Mouse (Mus musculus): ENCODE results near the gene Jmjd8.
"Not testable (repeated sequence)": the region's sequence is repeated elsewhere in the genome, so short reads cannot be mapped to it uniquely, and the experiment has no call there.

Gene Jmjd8

GRCm38 (mm10) chr17:25844396-25844901 is 15.8 kb downstream of the Jmjd8 start, which contains the start of gene Rhot2:
Rhot2 (minus strand) TSS chr17:25844851.
- ATAC-seq (ENCODE audit: insufficient number of reproducible peaks, low FRiP score, low TSS enrichment), result peak; percentile 87

DNA sequence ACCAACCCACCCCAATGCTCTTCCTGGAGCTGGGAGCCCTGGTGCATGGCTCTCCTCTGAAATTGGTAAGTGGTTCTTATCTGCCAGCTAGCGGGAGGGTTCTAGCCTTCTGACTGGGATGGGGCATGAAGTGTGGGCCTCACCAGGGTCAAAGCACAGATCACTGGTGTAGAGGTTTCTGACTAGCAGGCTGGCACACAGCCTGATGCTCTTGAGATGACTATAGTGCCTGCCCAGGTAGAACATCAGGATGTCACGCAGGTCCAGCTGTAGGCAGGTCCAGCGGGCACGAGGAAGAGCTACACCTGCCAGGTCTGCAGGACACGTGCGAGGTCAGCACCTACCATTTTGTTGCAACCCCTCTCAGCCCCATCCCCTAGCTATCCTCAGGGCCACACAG is 31.6 kb downstream of the Jmjd8 start:
- no peak for ATAC-seq (ENCODE audit: insufficient number of reproducible peaks, low FRiP score, low TSS enrichment)

GRCm38 (mm10) chr17:25860832-25861703 is 32.4 kb downstream of the Jmjd8 start, which contains the start of gene Wdr90:
Wdr90 (minus strand) TSS chr17:25861501.
- ATAC-seq (ENCODE audit: insufficient number of reproducible peaks, low FRiP score, low TSS enrichment), result peak; percentile 88

GRCm38 (mm10) chr17:25861704-25862612 is 33.3 kb downstream of the Jmjd8 start:
- 0 out of 2 replicates have a peak, but pooled peaks have one; percentile 12 for ATAC-seq (ENCODE audit: insufficient number of reproducible peaks, low FRiP score, low TSS enrichment)

DNA sequence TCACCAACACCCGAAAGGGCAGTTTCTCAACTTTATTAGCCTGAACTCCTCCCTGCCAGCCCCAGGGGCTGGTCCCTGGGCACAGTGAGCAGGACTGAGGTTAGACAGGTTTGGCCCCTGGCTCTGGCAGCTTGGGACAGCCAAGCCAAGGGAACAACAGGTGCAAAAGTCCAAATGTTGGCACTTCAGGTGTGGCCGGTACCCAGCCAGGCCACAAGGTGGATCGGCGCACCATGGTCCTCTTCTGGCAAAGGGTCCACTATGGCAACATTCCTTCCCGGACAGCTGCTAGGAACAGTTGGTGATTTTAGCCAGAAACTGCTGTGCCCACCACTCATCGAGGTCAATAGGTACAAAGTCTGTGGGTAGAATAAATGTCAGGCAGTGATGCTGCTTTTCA is 35.0 kb downstream of the Jmjd8 start:
- no peak for ATAC-seq (ENCODE audit: insufficient number of reproducible peaks, low FRiP score, low TSS enrichment)

GRCm38 (mm10) chr17:25864311-25864710 is 35.6 kb downstream of the Jmjd8 start:
- ATAC-seq (ENCODE audit: insufficient number of reproducible peaks, low FRiP score, low TSS enrichment), result no peak

GRCm38 (mm10) chr17:25865288-25865687 is 36.6 kb downstream of the Jmjd8 start:
- no peak for ATAC-seq (ENCODE audit: insufficient number of reproducible peaks, low FRiP score, low TSS enrichment)

DNA sequence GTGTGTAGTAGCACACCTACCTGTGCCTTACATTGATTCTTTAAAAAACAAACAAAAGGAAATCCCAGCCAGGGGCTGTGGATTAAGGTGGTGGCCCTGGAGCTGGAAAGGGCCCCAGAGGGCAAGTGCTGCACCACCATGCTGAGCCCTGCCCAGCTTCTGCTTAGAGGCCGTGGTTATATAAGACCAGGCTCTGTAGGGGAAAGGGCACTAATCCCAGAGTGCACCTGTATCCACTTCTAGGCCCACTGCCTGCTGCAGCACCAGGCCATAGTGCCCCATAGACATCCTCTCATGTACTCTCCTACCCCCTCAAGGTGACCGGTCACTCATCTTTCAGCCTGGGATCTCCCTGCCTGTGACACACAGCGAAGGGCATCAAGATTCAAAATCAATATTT is 37.5 kb downstream of the Jmjd8 start:
- no peak for ATAC-seq (ENCODE audit: insufficient number of reproducible peaks, low FRiP score, low TSS enrichment)

DNA sequence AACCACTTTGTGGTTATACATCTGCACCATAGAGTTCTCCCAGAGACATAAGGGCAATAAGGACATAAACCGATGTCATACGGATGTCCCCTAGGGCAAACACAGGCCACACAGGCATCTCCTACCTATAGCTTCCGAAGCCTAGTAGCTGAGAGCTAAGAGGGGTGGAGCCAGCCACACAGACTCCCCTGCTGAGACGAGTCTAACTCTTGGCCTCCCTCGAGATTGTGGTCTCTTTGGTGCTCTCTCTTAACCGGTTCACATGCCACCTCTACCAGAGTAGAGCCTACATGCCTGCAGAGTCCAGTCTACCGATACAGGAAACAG is 38.8 kb downstream of the Jmjd8 start:
- no peak for ATAC-seq (ENCODE audit: insufficient number of reproducible peaks, low FRiP score, low TSS enrichment)

DNA sequence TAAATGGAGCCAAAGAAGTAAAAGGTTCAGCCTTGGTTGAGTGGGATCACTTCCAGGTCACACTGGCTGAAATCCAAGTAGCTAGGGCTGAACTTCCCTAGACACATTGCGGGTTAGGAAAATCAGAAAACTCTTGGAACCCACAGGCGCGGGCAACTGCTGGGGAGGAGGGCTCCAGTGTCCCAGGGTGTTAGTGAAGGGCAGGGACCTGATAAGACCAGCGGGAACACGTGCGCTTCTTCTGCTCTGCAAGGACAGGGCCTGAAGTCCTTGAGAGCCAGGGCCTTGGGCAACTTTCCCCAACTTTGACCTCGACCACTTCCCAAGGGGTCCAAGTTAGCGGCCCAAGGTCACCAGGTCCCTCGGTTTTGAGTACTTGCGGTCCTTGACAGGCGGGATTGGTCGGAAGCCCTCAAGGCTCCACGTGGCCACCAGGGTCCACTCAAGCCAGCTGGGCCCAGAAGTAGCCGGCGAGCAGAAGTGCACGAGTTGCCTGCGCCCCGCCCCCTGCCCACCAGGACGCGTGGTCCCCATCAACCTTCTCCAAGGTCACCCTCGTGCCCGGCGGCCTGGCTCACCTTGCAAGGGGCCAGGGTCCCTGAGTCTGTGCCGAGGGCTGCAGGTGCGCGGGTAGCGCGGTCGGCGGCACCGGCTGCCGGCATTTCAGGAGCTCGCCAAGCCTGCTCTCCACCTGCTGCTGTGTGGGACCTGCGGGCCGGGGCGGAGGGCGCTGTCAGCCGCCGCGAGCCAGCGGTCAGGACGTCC is 39.4 kb downstream of the Jmjd8 start:
- ATAC-seq (ENCODE audit: insufficient number of reproducible peaks, low FRiP score, low TSS enrichment), result peak; percentile 26; the same call in 1 of the 2 replicates

GRCm38 (mm10) chr17:25868601-25869191 is 40.0 kb downstream of the Jmjd8 start, which contains the start of gene Mcrip2:
Mcrip2 (minus strand) TSS chr17:25868764.
- ATAC-seq (ENCODE audit: insufficient number of reproducible peaks, low FRiP score, low TSS enrichment), result peak; percentile 69; the same call in 1 of the 2 replicates

GRCm38 (mm10) chr17:25869498-25869897 is 40.8 kb downstream of the Jmjd8 start:
- ATAC-seq (ENCODE audit: insufficient number of reproducible peaks, low FRiP score, low TSS enrichment), result no peak

GRCm38 (mm10) chr17:25869954-25870353 is 41.3 kb downstream of the Jmjd8 start:
- ATAC-seq (ENCODE audit: insufficient number of reproducible peaks, low FRiP score, low TSS enrichment), result no peak

- ATAC-seq (ENCODE audit: insufficient number of reproducible peaks, low FRiP score, low TSS enrichment), result not testable (repeated sequence)
Measured at GRCm38 (mm10) chr17:25871566-25871965, 42.9 kb downstream of the Jmjd8 start.

DNA sequence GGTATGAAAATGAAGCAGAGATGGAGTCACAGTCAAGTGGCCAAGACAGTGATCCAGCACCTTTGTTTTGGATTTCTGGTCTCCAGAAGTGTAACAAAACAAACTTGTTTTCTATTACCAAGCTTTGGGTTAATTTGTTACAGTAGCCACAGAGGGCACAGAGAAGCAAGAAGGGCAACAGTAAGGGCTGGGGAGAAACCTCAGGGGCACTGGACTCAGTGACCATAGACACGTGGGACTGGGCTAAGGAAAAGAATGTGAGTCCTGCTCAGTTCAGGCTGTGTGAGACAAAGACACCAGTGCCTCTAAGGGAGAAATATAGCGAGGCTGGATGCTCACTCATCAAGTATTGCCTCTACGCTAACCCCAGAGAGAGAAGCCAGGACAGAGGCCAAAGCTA is 44.0 kb downstream of the Jmjd8 start:
- no peak for ATAC-seq (ENCODE audit: insufficient number of reproducible peaks, low FRiP score, low TSS enrichment)

DNA sequence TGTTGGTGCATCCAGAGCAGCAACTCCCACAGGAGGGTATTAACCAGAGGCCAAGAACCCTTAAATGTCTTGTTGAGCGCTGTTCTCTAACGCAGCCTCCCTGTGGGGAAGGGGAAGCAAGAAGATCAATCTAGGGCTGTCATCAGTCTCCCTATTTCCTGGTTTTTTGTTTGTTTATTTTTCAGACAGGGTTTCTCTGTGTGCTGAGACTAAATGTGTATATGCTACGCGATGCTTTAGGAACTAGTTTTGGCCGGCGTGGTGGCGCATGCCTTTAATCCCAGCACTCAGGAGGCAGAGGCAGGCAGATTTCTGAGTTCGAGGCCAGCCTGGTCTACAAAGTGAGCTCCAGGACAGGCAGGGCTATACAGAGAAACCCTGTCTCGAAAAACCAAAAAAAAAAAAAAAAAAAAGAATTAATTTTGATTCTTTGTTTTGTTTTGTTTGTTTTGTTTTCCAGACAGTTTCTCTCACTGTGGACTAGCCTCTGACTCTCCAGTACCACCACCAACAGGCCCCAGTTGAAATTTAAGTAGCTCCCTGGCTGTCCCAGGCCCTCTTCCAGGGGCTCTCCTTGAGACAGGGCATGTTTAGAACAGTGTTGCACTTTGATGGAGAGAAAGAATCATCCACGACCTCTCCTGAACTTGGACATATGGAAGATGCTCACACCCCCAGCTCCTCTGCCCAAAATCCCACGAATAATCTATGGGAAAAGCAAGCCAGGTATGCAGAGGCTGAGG is 44.9 kb downstream of the Jmjd8 start:
- ATAC-seq (ENCODE audit: insufficient number of reproducible peaks, low FRiP score, low TSS enrichment), result no peak

DNA sequence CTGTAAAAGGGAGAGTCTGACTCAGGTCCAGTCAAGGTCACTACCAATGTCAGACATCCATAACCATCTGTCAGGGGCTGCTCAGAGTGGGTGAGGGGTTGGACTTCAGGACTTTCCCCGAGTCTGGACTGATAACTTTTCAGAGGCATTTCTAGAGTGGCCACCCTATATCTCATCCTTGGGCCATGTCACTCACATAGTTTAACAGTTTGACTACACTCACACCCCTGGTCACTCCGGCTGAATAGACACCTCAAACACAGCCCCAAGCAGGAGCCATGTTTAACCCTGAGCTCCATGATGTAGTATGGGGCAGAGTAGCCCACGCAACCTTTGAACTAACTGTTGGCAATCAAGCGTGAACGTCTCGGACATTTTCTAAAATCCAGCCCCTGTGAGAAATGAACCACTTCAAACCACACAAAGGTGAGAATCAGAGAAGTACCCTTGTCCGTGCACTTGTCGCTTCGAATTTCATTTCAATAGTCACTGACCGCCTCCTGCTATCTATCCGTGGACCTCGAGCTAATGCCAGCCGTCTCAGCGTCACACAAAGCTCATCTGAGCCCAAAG is 45.6 kb downstream of the Jmjd8 start:
- ATAC-seq (ENCODE audit: insufficient number of reproducible peaks, low FRiP score, low TSS enrichment), result no peak

GRCm38 (mm10) chr17:25874721-25875170 is 46.1 kb downstream of the Jmjd8 start, which contains the start of gene Mettl26:
Mettl26 (plus strand) TSS chr17:25875074.
- ATAC-seq (ENCODE audit: insufficient number of reproducible peaks, low FRiP score, low TSS enrichment), result peak; percentile 38; the same call in 1 of the 2 replicates

All from cerebellum, adult (tissue).